Mouse (Mus musculus): ENCODE measurements around the gene 4931422A03Rik.

DNA sequence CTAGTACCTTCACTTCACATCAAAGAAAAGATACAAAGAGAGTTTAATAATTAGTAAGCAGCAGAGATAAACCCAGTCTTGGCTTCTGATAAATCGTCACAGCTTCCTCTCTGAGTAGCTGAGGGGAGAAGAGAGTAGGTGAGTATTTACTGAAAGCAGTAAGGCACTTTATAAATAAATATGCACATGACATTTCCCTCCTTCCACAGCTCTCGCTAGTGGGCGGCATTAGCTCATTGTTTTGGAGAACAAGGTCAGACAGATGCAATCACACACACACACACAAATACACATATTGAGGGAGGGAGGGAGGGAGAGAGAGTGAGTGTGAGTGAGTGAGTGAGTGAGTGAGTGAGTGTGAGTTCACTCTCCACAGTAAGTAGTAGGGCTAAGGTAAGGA, 8.2 kb upstream of the 4931422A03Rik start:
- TF ChIP-seq CTCF (conservative IDR thresholded peaks at IDR 0.05; ENCODE audit: low read length) (no peak), NANOG (IDR thresholded peaks at IDR 0.05; ENCODE audit: borderline replicate concordance, low read length) (no peak), POU5F1 (IDR thresholded peaks at IDR 0.05; ENCODE audit: borderline replicate concordance, low read length) (no peak)

Data from E14TG2a.4 (cell line).